21 mouse cellular contexts compared by ENCODE assay signal in the genomic region with DNA sequence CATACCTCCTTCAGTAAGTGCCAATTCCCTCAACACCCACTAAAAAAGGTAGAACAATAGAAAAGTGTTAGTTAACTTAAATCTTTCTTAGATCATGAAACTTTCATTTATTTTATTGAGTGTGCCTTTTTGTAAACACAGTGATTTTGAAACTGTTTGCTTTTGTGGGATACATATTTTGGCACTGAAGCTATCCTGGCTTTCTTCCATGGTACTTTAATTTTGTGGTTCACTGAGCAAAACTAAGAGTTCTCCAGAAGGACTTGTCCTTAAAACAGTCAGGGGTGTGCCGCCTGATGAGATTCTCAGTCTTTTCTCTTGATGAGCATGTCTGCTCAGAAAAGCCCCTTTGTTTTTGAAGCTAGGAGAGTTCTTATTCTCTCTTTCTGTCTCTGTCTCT.
DNase-seq lines count a peak whose midpoint lies in the region; ATAC-seq and TF ChIP-seq lines count a peak whose summit lies in the region.
"Had no signal": no experiment of that assay in that cellular context is flagged by ENCODE, and none has a peak within 500 bp of the region (broad histone marks: within the 10 kb centered on the region; RNA-seq: fewer than 3 reads in every experiment).

No protein-coding gene starts in this region.

- DNase-seq in cerebellum, postnatal 14 days = peak; percentile 6 to 24
- no peak for DNase-seq in cerebellum, adult 18-20 months
- peak; percentile 19 for DNase-seq in left cerebral cortex, postnatal 4 days
- DNase-seq in left cerebral cortex, postnatal 25 days (ENCODE audit: low spot score in 2 of 2) = no peak
- DNase-seq in midbrain, embryonic 14.5 days = peak; percentile 7
- DNase-seq in midbrain, embryonic 11.5 days (ENCODE audit: low spot score, missing footprints) = no peak
- DNase-seq in brain, embryonic 14.5 days (ENCODE audit: low read depth) = peak; percentile 47
- DNase-seq: adrenal gland, adult 8-10 months; cerebellum, adult 9-11 months; heart, postnatal 36 days; kidney, adult 18-20 months; kidney, postnatal 4 days; liver; liver, postnatal 0 days; right cerebral cortex, postnatal 25 days; thymus, postnatal 14 days had no signal

- no peak overlapping the region for H3K27ac ChIP-seq in midbrain, embryonic 14.5 days (replicated peaks; ENCODE audit: low read depth, low read length)
- H3K27ac ChIP-seq in midbrain, embryonic 11.5 days (ENCODE audit: low read depth, low read length) = no peak overlapping the region
- H3K27ac ChIP-seq: embryonic facial prominence, embryonic 13.5 days; forebrain, embryonic 15.5 days; heart, embryonic 15.5 days; macrophage had no signal

- no peak for TF ChIP-seq POLR2A in brain, embryonic 14.5 days (IDR thresholded peaks at IDR 0.05; ENCODE audit: borderline replicate concordance, extremely low read depth, insufficient read depth, insufficient read length, poor library complexity, severe bottlenecking)

- no peak overlapping the region for H3K4me3 ChIP-seq in midbrain, embryonic 14.5 days (replicated peaks; ENCODE audit: low read depth, low read length)
- H3K4me3 ChIP-seq in midbrain, embryonic 11.5 days (ENCODE audit: low read depth, low read length) = no peak overlapping the region
- H3K4me3 ChIP-seq: embryonic facial prominence, embryonic 13.5 days; forebrain, embryonic 15.5 days; heart, embryonic 15.5 days had no signal

- intact Hi-C loops in left cerebral cortex, postnatal 4 days (cut with DNase I) = no loop called here
- intact Hi-C loops in left cerebral cortex, postnatal 25 days (cut with DNase I) = no loop called here

- H3K4me2 ChIP-seq in midbrain, embryonic 14.5 days (ENCODE audit: low read length) = no peak overlapping the region
- H3K4me2 ChIP-seq in midbrain, embryonic 11.5 days = no peak overlapping the region
- H3K4me2 ChIP-seq: embryonic facial prominence, embryonic 13.5 days; forebrain, embryonic 15.5 days; heart, embryonic 15.5 days had no signal

- H3K27me3 ChIP-seq in midbrain, embryonic 14.5 days (ENCODE audit: control insufficient read depth, insufficient read depth, low read length) = no peaks in the 10 kb centered on the region
- no peaks in the 10 kb centered on the region for H3K27me3 ChIP-seq in midbrain, embryonic 11.5 days (ENCODE audit: control insufficient read depth, insufficient read depth, low read length)
- H3K27me3 ChIP-seq: embryonic facial prominence, embryonic 13.5 days; forebrain, embryonic 15.5 days; heart, embryonic 15.5 days; Patski had no signal

- no peaks in the 10 kb centered on the region for H3K9me3 ChIP-seq in midbrain, embryonic 14.5 days (ENCODE audit: control insufficient read depth, low read length)
- no peaks in the 10 kb centered on the region for H3K9me3 ChIP-seq in midbrain, embryonic 11.5 days (ENCODE audit: control insufficient read depth, low read length)
- H3K9me3 ChIP-seq: embryonic facial prominence, embryonic 13.5 days; forebrain, embryonic 15.5 days; heart, embryonic 15.5 days had no signal

- no peak overlapping the region for H3K9ac ChIP-seq in midbrain, embryonic 14.5 days (replicated peaks; ENCODE audit: low read length)
- no peak overlapping the region for H3K9ac ChIP-seq in midbrain, embryonic 11.5 days (ENCODE audit: low read length)
- H3K9ac ChIP-seq: embryonic facial prominence, embryonic 13.5 days; forebrain, embryonic 15.5 days; heart, embryonic 15.5 days; liver, postnatal 0 days had no signal

- ATAC-seq in midbrain, embryonic 14.5 days (ENCODE audit: low FRiP score, low TSS enrichment) = no peak
- no peak for ATAC-seq in midbrain, embryonic 11.5 days (ENCODE audit: low FRiP score)
- ATAC-seq: forebrain, embryonic 15.5 days; liver, postnatal 0 days; Patski had no signal

- H3K4me1 ChIP-seq in midbrain, embryonic 14.5 days (ENCODE audit: control insufficient read depth, insufficient read depth, low read length) = no peaks in the 10 kb centered on the region
- no peaks in the 10 kb centered on the region for H3K4me1 ChIP-seq in midbrain, embryonic 11.5 days (ENCODE audit: control insufficient read depth, insufficient read depth, low read length)
- H3K4me1 ChIP-seq: embryonic facial prominence, embryonic 13.5 days; forebrain, embryonic 15.5 days; heart, embryonic 15.5 days had no signal

- H3K36me3 ChIP-seq in midbrain, embryonic 14.5 days (ENCODE audit: control insufficient read depth, insufficient read depth, low read length) = no peaks in the 10 kb centered on the region
- H3K36me3 ChIP-seq in midbrain, embryonic 11.5 days (ENCODE audit: control insufficient read depth, insufficient read depth, low read length) = no peaks in the 10 kb centered on the region
- H3K36me3 ChIP-seq: embryonic facial prominence, embryonic 13.5 days; forebrain, embryonic 15.5 days; heart, embryonic 15.5 days had no signal

- TF ChIP-seq CTCF in brain, embryonic 14.5 days (IDR thresholded peaks at IDR 0.05; ENCODE audit: borderline replicate concordance, extremely low read depth, insufficient read depth, insufficient read length) = no peak

- WGBS in midbrain, embryonic 14.5 days = 28% methylated on average over 1 of the region's 1 CpGs
- 24% methylated on average over 1 of the region's 1 CpGs for WGBS in midbrain, embryonic 11.5 days

Comparison
In these comparisons a context has a peak if more than half of its experiments do, and no peak if none do; other contexts are left out.
1. DNase-seq: peak in cerebellum, postnatal 14 days (2 of 2), left cerebral cortex, postnatal 4 days (single experiment), midbrain, embryonic 14.5 days (single experiment) and brain, embryonic 14.5 days (single experiment); none in cerebellum, adult 18-20 months (0 of 2), left cerebral cortex, postnatal 25 days (0 of 2) and midbrain, embryonic 11.5 days (single experiment).